Mouse (Mus musculus) thymus, adult 2 months (tissue): ENCODE measurements at regions not wholly inside any gene's neighbourhood (a gene's known extent, or its start where the extent isn't known, plus 50 kb on each side); places are given as distances from the start of the nearest gene placed in this dataset.

ENCODE experiments used
- CTCF ChIP-seq: fragments of 200-500 bp; IDR thresholded peaks from 2 replicates; pipeline ENCODE4 v1.5.1; 2012; ENCODE audit warnings: mild to moderate bottlenecking, control low read depth, low read length, moderate library complexity, borderline replicate concordance; ENCODE audit not compliant: control insufficient read depth, poor library complexity, insufficient read depth; ENCODE audit errors: extremely low read depth
- POLR2A ChIP-seq: fragments of 200-500 bp; IDR thresholded peaks from 2 replicates; pipeline ENCODE4 v1.6.1; 2012; ENCODE audit warnings: mild to moderate bottlenecking, low read length, control low read depth, moderate library complexity; ENCODE audit not compliant: control insufficient read depth, poor library complexity, insufficient read depth; ENCODE audit errors: extremely low read depth

DNA sequence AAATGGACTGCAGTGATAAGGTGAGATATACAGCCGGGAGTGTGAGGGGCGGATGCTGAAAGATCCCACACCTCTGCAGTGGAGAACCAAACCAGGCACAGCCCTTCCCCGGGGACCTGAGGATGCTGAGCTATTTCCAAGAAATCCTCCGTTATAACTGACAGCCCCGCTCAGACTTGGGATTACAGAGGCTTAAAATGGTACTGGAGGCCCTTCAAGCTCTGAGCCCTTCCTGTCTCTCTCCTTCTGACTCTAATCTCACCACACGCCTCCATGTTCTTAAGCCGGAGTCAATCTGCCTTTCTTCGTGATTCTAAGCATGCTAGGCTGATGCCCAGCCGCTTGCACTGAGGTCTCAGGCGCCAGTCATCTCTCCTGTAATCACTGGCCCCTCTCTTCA lies 221.5 kb downstream of the 3100002H09Rik start:
- TF ChIP-seq POLR2A = no peak
- no peak for TF ChIP-seq CTCF
